Mouse (Mus musculus) ES-E14 (cell line): Measurements from ENCODE around the gene Cpsf6. TPM values are rescaled to one million over a fixed set of nuclear protein-coding genes. Genes with fewer than 3 reads are reported as not detected.

Experiments
- DNase-seq: peaks from one replicate; pipeline ENCODE4 v3.0.0-alpha.2; 2013; ENCODE audit warnings: low read depth, low spot score
- H3K27ac ChIP-seq: 2 replicates; pipeline ENCODE4 v1.5.1; 2012; ENCODE audit warnings: low read depth, mild to moderate bottlenecking, low read length, moderate library complexity, mixed read lengths; ENCODE audit not compliant: poor library complexity, insufficient read depth, severe bottlenecking
- H3K36me3 ChIP-seq: 2 replicates; pipeline ENCODE4 v1.6.1; 2012; ENCODE audit warnings: mild to moderate bottlenecking, low read length, moderate library complexity, mixed read lengths; ENCODE audit not compliant: control insufficient read depth, poor library complexity, insufficient read depth, severe bottlenecking
- H3K4me1 ChIP-seq, 2 experiments: fragments of 150-350 bp in 1 of 2; sonication (generic) in 1 of 2; 2 replicates each; pipeline ENCODE4 v1.6.1; 2012; ENCODE audit warnings: low read length in 2 of 2, mild to moderate bottlenecking in 1 of 2, mixed read lengths in 1 of 2; ENCODE audit not compliant: control insufficient read depth in 2 of 2, insufficient read depth in 2 of 2, poor library complexity in 1 of 2
- H3K4me3 ChIP-seq, 2 experiments: fragments of 150-350 bp in 1 of 2; sonication (generic) in 1 of 2; 2 replicates each; pipeline ENCODE4 v1.5.1; 2012; ENCODE audit warnings: low read length in 2 of 2, low read depth in 1 of 2, mild to moderate bottlenecking in 1 of 2, mixed read lengths in 1 of 2; ENCODE audit not compliant: insufficient read depth in 1 of 2, poor library complexity in 1 of 2, severe bottlenecking in 1 of 2
- H3K9ac ChIP-seq: 2 replicates; pipeline ENCODE4 v1.6.1; 2012; ENCODE audit warnings: low read depth, mild to moderate bottlenecking, low read length, mixed read lengths; ENCODE audit not compliant: poor library complexity, insufficient read depth, severe bottlenecking
- H3K9me3 ChIP-seq: fragments of 150-350 bp; sonication (generic); 2 replicates; pipeline ENCODE4 v1.6.1; 2012; ENCODE audit warnings: low read depth, mild to moderate bottlenecking, low read length; ENCODE audit not compliant: control insufficient read depth, insufficient read depth
- CHD2 ChIP-seq: IDR thresholded peaks from 2 replicates; pipeline ENCODE4 v1.6.1; 2014; ENCODE audit warnings: mild to moderate bottlenecking, low read depth, low read length, inconsistent platforms
- HCFC1 ChIP-seq: IDR thresholded peaks from 2 replicates; pipeline ENCODE4 v1.6.1; 2012; ENCODE audit warnings: low read length, inconsistent platforms, borderline replicate concordance; ENCODE audit not compliant: insufficient read depth
- MAFK ChIP-seq: IDR thresholded peaks from 2 replicates; pipeline ENCODE4 v1.6.1; 2014; ENCODE audit warnings: mild to moderate bottlenecking, low read depth, low read length, inconsistent platforms; ENCODE audit not compliant: insufficient read depth
- ZC3H11A ChIP-seq: IDR thresholded peaks from 2 replicates; pipeline ENCODE4 v1.6.1; 2012; ENCODE audit warnings: low read depth, mild to moderate bottlenecking, inconsistent platforms, low read length, borderline replicate concordance
- ZNF384 ChIP-seq: IDR thresholded peaks from 2 replicates; pipeline ENCODE4 v1.6.1; 2012; ENCODE audit warnings: low read depth, low read length, inconsistent platforms
- in situ Hi-C, 2 experiments: fragments of 600-800 bp; cut with MboI; formaldehyde crosslinking; loops; one replicate each; pipeline ENCODE4 v1.15.1; 2025; ENCODE audit warnings: low sequenced_read_pairs in 2 of 2, inconsistent platforms in 1 of 2; ENCODE audit not compliant: unreplicated experiment in 2 of 2
- total RNA-seq: library from RNA; depleted of rRNA; stranded (reverse); fragments of 300-350 nt; gene quantifications from 2 replicates; pipeline ENCODE4 v1.2.3, GENCODE M21; 2012

The Cpsf6 gene
- total RNA-seq, 1 experiment: 129 TPM

DNA sequence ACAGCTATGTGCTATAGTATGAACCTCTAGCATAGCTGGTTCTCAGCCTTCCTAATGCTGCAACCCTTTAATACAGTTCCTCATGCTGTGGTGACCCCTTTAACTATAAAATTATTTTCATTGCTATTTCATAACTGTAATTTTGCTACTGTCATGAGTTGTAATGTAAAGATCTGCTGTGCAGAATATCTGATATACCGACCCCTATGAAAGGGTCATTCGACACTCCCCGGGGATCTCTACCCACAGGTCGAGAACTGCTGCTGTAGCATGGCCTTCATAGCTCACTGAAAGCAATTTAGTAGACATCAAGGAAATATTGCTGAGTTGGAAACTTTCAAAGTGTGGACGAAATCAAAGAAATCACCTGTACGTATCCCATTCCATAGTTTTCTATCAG lies 24.6 kb upstream of the Cpsf6 start:
- in situ Hi-C loops: no loop called here
- Histone ChIP-seq H3K4me3 (no peak overlapping the region), H3K36me3 (no peaks in the 10 kb centered on the region), H3K9ac (no peak overlapping the region), H3K27ac (no peak overlapping the region), H3K4me1 (peaks cover 2 to 7% of the 10 kb centered on the region in 2 experiments; a peak in 1 of 4 replicates), H3K9me3 (no peaks in the 10 kb centered on the region)
- no peak for TF ChIP-seq ZNF384
- TF ChIP-seq ZC3H11A: no peak
- TF ChIP-seq MAFK: no peak
- no peak for TF ChIP-seq CHD2
- no peak for TF ChIP-seq HCFC1
- no peak for DNase-seq

- DNase-seq: no peak
- peaks cover 0 to 7% of the 10 kb centered on the region in 2 experiments; a peak in 1 of 4 replicates for H3K4me1 ChIP-seq
- no peak overlapping the region for H3K27ac ChIP-seq
- in situ Hi-C loops: no loop called here
- no peak overlapping the region for H3K9ac ChIP-seq
- H3K4me3 ChIP-seq: no peak overlapping the region
- TF ChIP-seq CHD2 (no peak), ZC3H11A (no peak), MAFK (no peak), ZNF384 (no peak), HCFC1 (no peak)
- H3K9me3 ChIP-seq: no peaks in the 10 kb centered on the region
- H3K36me3 ChIP-seq: no peaks in the 10 kb centered on the region
These were observed 23.6 kb upstream of the Cpsf6 start for GRCm38 (mm10) chr10:117403344-117403953.

DNA sequence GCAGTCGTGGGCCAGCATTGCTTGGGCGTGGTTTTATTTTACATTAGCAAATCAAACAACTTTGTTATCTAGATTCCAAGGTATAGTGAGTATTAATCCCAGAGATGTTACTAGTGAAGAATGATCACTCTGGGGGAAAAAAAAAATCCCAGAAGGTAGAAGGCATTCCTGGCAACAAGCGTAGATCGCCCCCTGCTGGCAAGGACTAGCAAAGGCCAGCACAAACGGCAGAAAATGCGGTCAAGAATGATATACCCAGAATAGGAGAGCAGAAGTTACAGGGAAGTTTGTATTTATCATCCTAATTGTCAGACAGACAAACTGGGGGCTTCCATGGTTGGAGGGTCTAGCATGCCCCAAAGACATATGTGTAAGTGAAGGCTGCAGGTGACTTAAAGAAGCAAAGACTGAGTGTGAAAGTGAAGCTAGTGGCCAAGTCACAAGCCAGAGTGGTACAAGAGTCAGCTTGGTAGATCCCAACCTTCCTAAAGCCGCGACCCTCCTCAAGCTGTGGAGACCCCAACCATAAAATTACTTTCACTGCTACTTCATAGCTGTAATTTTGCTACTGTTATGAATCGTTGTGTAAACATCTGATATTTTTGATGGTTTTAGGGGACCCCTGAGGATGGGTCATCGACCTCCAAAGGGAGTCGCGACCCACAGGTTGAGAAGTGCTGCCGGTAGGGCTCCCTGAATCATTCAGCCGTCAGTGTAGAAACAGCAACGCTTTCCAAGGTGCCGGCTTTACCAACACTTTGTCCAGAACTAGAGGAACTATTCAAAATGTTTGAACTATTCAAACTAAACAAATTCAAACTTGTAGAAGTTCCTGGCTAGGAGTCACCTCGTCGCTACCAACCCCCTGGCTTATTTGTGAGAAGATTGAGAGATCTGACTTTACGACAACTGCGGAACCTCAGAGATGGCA lies 22.9 kb upstream of the Cpsf6 start:
- in situ Hi-C loops: no loop called here
- H3K9ac ChIP-seq: no peak overlapping the region
- TF ChIP-seq ZC3H11A (no peak), ZNF384 (peak; percentile 53), CHD2 (no peak)
- H3K4me1 ChIP-seq: peaks cover 0 to 10% of the 10 kb centered on the region in 2 experiments; a peak in 1 of 4 replicates
- no peaks in the 10 kb centered on the region for H3K36me3 ChIP-seq
- H3K27ac ChIP-seq: no peak overlapping the region
- H3K9me3 ChIP-seq: no peaks in the 10 kb centered on the region
- DNase-seq: no peak
- no peak overlapping the region for H3K4me3 ChIP-seq

DNA sequence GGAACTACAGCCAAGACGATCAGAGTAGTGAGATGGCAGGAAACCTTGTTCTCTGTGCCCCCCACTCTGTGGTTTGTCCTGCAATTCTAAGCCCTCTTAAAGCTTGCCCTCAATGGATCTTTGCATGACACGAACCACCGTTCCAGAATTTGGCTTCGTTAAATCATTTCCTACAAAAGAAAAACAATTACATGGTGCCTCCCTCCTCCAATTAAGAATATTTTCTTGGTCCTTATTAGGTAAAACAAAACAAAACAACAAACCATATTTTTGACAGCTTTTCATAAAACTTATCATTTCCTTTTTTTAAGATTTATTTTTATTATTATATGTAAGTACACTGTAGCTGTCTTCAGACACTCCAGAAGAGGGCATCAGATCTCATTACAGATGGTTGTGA lies 21.5 kb upstream of the Cpsf6 start:
- TF ChIP-seq ZNF384: no peak
- TF ChIP-seq CHD2: no peak
- TF ChIP-seq ZC3H11A: no peak
- no peak for TF ChIP-seq HCFC1
- TF ChIP-seq MAFK: no peak
- no peak for DNase-seq
- no peak overlapping the region for H3K9ac ChIP-seq
- H3K27ac ChIP-seq: no peak overlapping the region
- in situ Hi-C loops: no loop called here
- H3K9me3 ChIP-seq: no peaks in the 10 kb centered on the region
- no peaks in the 10 kb centered on the region for H3K36me3 ChIP-seq
- H3K4me3 ChIP-seq: no peak overlapping the region
- peaks cover 0 to 5% of the 10 kb centered on the region in 2 experiments; a peak in 1 of 4 replicates for H3K4me1 ChIP-seq
